Comparison of ENCODE assay signal across 26 mouse cellular contexts in the genomic region with DNA sequence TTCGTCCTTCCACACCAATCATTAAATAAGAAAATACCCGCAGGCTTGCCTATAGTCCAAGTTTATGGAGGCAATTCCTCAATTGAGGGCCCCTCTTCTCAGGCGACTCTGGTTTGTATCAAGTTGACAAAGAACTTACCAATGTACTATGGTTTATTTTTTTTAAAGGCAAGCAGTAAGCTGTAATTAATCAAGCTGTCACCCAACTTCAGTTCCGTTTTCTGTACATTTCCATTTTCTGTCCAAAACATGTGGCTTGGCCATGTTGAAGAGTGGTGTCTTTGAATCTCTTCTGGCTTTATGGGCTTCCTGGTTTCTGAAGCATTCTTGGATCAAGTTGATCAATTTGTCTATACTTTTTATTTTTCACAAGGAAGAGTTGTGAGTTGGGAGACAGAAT. TPM values are rescaled to one million over a fixed set of nuclear protein-coding genes. Genes with fewer than 3 reads are reported as not detected.
A peak's percentile ranks its signal among the peaks of the same experiment; 100 is the strongest.
DNase-seq lines count a peak whose midpoint lies in the region; ATAC-seq and TF ChIP-seq lines count a peak whose summit lies in the region.
"Had no signal": no experiment of that assay in that cellular context is flagged by ENCODE, and none has a peak within 500 bp of the region (broad histone marks: within the 10 kb centered on the region; RNA-seq: fewer than 3 reads in every experiment).

No protein-coding gene starts in this region.

- H3K27ac ChIP-seq in embryonic fibroblast, embryonic 13.5 days (ENCODE audit: insufficient read depth, low read length): peak overlapping the region; percentile 65
- no peak overlapping the region for H3K27ac ChIP-seq in neural tube, embryonic 15.5 days (replicated peaks)
- H3K27ac ChIP-seq in forebrain, embryonic 12.5 days: no peak overlapping the region

- H3K4me3 ChIP-seq in embryonic fibroblast, embryonic 13.5 days (ENCODE audit: insufficient read depth, low read length): no peak overlapping the region
- no peak overlapping the region for H3K4me3 ChIP-seq in myocyte
- H3K4me3 ChIP-seq in neural tube, embryonic 15.5 days (replicated peaks): no peak overlapping the region
- no peak overlapping the region for H3K4me3 ChIP-seq in forebrain, embryonic 12.5 days (replicated peaks)

- H3K4me1 ChIP-seq in embryonic fibroblast, embryonic 13.5 days (ENCODE audit: control insufficient read depth, insufficient read depth, low read length): 0 out of 2 replicates have a peak, but pooled peaks cover 3% of the 10 kb centered on the region
- peaks cover 12% of the 10 kb centered on the region for H3K4me1 ChIP-seq in neural tube, embryonic 15.5 days
- peaks cover 12% of the 10 kb centered on the region for H3K4me1 ChIP-seq in forebrain, embryonic 12.5 days

- no peak overlapping the region for H3K9ac ChIP-seq in neural tube, embryonic 15.5 days (replicated peaks)
- no peak overlapping the region for H3K9ac ChIP-seq in forebrain, embryonic 12.5 days

- H3K9me3 ChIP-seq in neural tube, embryonic 15.5 days (replicated peaks): no peaks in the 10 kb centered on the region
- no peaks in the 10 kb centered on the region for H3K9me3 ChIP-seq in forebrain, embryonic 12.5 days
- H3K9me3 ChIP-seq: G1E had no signal

- peak overlapping the region; percentile 36 for H3K4me2 ChIP-seq in myocyte (ENCODE audit: low read depth)
- H3K4me2 ChIP-seq in neural tube, embryonic 15.5 days: no peak overlapping the region
- H3K4me2 ChIP-seq in forebrain, embryonic 12.5 days: no peak overlapping the region

- no peaks in the 10 kb centered on the region for H3K79me2 ChIP-seq in myocyte (ENCODE audit: control insufficient read depth, insufficient read depth)

- WGBS in neural tube, embryonic 15.5 days: 61% methylated on average over 4 of the region's 4 CpGs
- 78% methylated on average over 4 of the region's 4 CpGs for WGBS in forebrain, embryonic 12.5 days

- no peak overlapping the region for H3ac ChIP-seq in myocyte (ENCODE audit: control insufficient read depth, insufficient read length)

- ATAC-seq in common myeloid progenitor, adult 5-6 weeks (replicated peaks; ENCODE audit: low read depth, poor library complexity, severe bottlenecking): peak; percentile 39; the same call in 1 of the 2 replicates
- peak; percentile 61 to 64 for ATAC-seq in hematopoietic stem cell, adult 5-6 weeks (replicated peaks in 1 of 2; ENCODE audit: insufficient read depth in 1 of 2, low FRiP score in 2 of 2, low TSS enrichment in 1 of 2, low read depth in 1 of 2, poor library complexity in 2 of 2, severe bottlenecking in 2 of 2)
- no peak for ATAC-seq in neural tube, embryonic 15.5 days (ENCODE audit: low FRiP score)
- no peak for ATAC-seq in forebrain, embryonic 12.5 days (ENCODE audit: low FRiP score)
- ATAC-seq: activated CD4-positive, CD25-positive, alpha-beta regulatory T cell, adult 4 months; CD4-positive, CD25-positive, alpha-beta regulatory T cell, adult 4 months had no signal

- H3K36me3 ChIP-seq in myocyte (ENCODE audit: control insufficient read depth, insufficient read depth): no peaks in the 10 kb centered on the region
- H3K36me3 ChIP-seq in neural tube, embryonic 15.5 days: no peaks in the 10 kb centered on the region
- no peaks in the 10 kb centered on the region; the same call in 1 of the 2 replicates for H3K36me3 ChIP-seq in forebrain, embryonic 12.5 days (replicated peaks)

- TF ChIP-seq POLR2A in embryonic fibroblast, embryonic 13.5 days (IDR thresholded peaks at IDR 0.05; ENCODE audit: low read depth, low read length): no peak
- no peak for TF ChIP-seq POLR2A in myocyte (IDR thresholded peaks at IDR 0.05; ENCODE audit: insufficient read length, low read depth)

- H3K27me3 ChIP-seq in myocyte (ENCODE audit: control insufficient read depth, insufficient read depth, insufficient read length): no peaks in the 10 kb centered on the region
- no peaks in the 10 kb centered on the region for H3K27me3 ChIP-seq in neural tube, embryonic 15.5 days (replicated peaks)
- peaks cover 3% of the 10 kb centered on the region; the same call in 1 of the 2 replicates for H3K27me3 ChIP-seq in forebrain, embryonic 12.5 days
- H3K27me3 ChIP-seq: CH12.LX had no signal

- no peak for TF ChIP-seq CTCF in embryonic fibroblast, embryonic 13.5 days (IDR thresholded peaks at IDR 0.05; ENCODE audit: borderline replicate concordance, insufficient read depth, low read length)

- no peak for DNase-seq in Muller cell, postnatal 12 days (ENCODE audit: inconsistent ontology term)
- DNase-seq in cerebellum, postnatal 25 days: no peak
- DNase-seq: adrenal gland, adult 2 months; adrenal gland, adult 8-10 months; adrenal gland, postnatal 10 days; adrenal gland, postnatal 14 days; adrenal gland, postnatal 25 days; adrenal gland, postnatal 36 days; B cell, adult 2 months; cerebellum, adult 11 months; cerebellum, adult 11-12 months; cerebellum, adult 18-20 months had no signal

TF ChIP-seq in myocyte, 11 proteins besides CTCF, POLR2A, EP300 and RAD21:
- no peak for TF ChIP-seq TCF3 (IDR thresholded peaks at IDR 0.05; ENCODE audit: insufficient read length, low read depth)

RNA-seq across cellular contexts. Expression of a gene that starts 1.9 kb away (rescaled TPM):
- 127 and 175 TPM in 2 replicates for total RNA-seq in common myeloid progenitor, adult 5-6 weeks (2017)
- 197 and 203 TPM in 2 replicates for polyA plus RNA-seq in embryonic fibroblast, embryonic 13.5 days (2011; ENCODE audit: insufficient read length, low read depth, missing spikeins)
- 162 and 194 TPM in 2 replicates for total RNA-seq in hematopoietic stem cell, adult 5-6 weeks (2017)
- polyA plus RNA-seq in myocyte (2012; fragmentation: generic; extraction: Trizol): 197 TPM
- 733 and 798 TPM in 2 replicates for polyA plus RNA-seq in neural tube, embryonic 15.5 days (2015; fragmentation: Nextera tagmentation; extraction: Ambion mirVana)
- 632 and 641 TPM in 2 replicates for polyA plus RNA-seq in forebrain, embryonic 12.5 days (2016; fragmentation: Nextera tagmentation; extraction: Ambion mirVana)

RNA-seq across cellular contexts. Expression of a gene that starts 23.3 kb away (rescaled TPM):
- total RNA-seq in common myeloid progenitor, adult 5-6 weeks (2017): 264 and 277 TPM in 2 replicates
- 254 and 302 TPM in 2 replicates for polyA plus RNA-seq in embryonic fibroblast, embryonic 13.5 days (2011; ENCODE audit: insufficient read length, low read depth, missing spikeins)
- 262 and 339 TPM in 2 replicates for total RNA-seq in hematopoietic stem cell, adult 5-6 weeks (2017)
- polyA plus RNA-seq in myocyte (2012; fragmentation: generic; extraction: Trizol): 98.5 TPM
- polyA plus RNA-seq in neural tube, embryonic 15.5 days (2015; fragmentation: Nextera tagmentation; extraction: Ambion mirVana): 252 and 274 TPM in 2 replicates
- 411 and 412 TPM in 2 replicates for polyA plus RNA-seq in forebrain, embryonic 12.5 days (2016; fragmentation: Nextera tagmentation; extraction: Ambion mirVana)

RNA-seq across cellular contexts. Expression of a gene that starts 52.9 kb away (rescaled TPM):
- total RNA-seq in common myeloid progenitor, adult 5-6 weeks (2017): 10.5 and 12.3 TPM in 2 replicates
- polyA plus RNA-seq in embryonic fibroblast, embryonic 13.5 days (2011; ENCODE audit: insufficient read length, low read depth, missing spikeins): 1.8 TPM in 1 of 2 replicates, not detected in the other
- 35.0 and 39.9 TPM in 2 replicates for total RNA-seq in hematopoietic stem cell, adult 5-6 weeks (2017)
- 12.6 TPM for polyA plus RNA-seq in myocyte (2012; fragmentation: generic; extraction: Trizol)
- polyA plus RNA-seq in neural tube, embryonic 15.5 days (2015; fragmentation: Nextera tagmentation; extraction: Ambion mirVana): 267 and 283 TPM in 2 replicates
- 131 and 138 TPM in 2 replicates for polyA plus RNA-seq in forebrain, embryonic 12.5 days (2016; fragmentation: Nextera tagmentation; extraction: Ambion mirVana)
- total RNA-seq: CH12.LX had no signal
- polyA plus RNA-seq: activated CD4-positive, CD25-positive, alpha-beta regulatory T cell, adult 4 months; C2C12; CD4-positive, CD25-positive, alpha-beta regulatory T cell, adult 4 months had no signal

RNA-seq across cellular contexts. Expression of a gene that starts 53.6 kb away (rescaled TPM):
- total RNA-seq in common myeloid progenitor, adult 5-6 weeks (2017): not detected in 2 replicates
- not detected in 2 replicates for polyA plus RNA-seq in embryonic fibroblast, embryonic 13.5 days (2011; ENCODE audit: insufficient read length, low read depth, missing spikeins)
- not detected in 2 replicates for total RNA-seq in hematopoietic stem cell, adult 5-6 weeks (2017)
- polyA plus RNA-seq in myocyte (2012; fragmentation: generic; extraction: Trizol): 15.4 TPM
- 11.2 and 20.3 TPM in 2 replicates for polyA plus RNA-seq in neural tube, embryonic 15.5 days (2015; fragmentation: Nextera tagmentation; extraction: Ambion mirVana)
- 0.76 and 1.5 TPM in 2 replicates for polyA plus RNA-seq in forebrain, embryonic 12.5 days (2016; fragmentation: Nextera tagmentation; extraction: Ambion mirVana)
- total RNA-seq: adrenal gland, adult 18-20 months; adrenal gland, adult 2 months; adrenal gland, adult 8-10 months; adrenal gland, postnatal 14 days; adrenal gland, postnatal 25 days; adrenal gland, postnatal 36 days; CH12.LX; G1E; MEL had no signal
- polyA plus RNA-seq: activated CD4-positive, CD25-positive, alpha-beta regulatory T cell, adult 4 months; adrenal gland, adult 2 months; C2C12; CD4-positive, CD25-positive, alpha-beta regulatory T cell, adult 4 months; G1E; Patski had no signal

Comparison
In these comparisons a context has a peak if more than half of its experiments do, and no peak if none do; other contexts are left out.
1. ATAC-seq: peak in common myeloid progenitor, adult 5-6 weeks (single experiment) and hematopoietic stem cell, adult 5-6 weeks (2 of 2); none in neural tube, embryonic 15.5 days (single experiment) and forebrain, embryonic 12.5 days (single experiment).